Mouse (Mus musculus): ENCODE results near the gene Olfr1402. TPM values are rescaled to one million over a fixed set of nuclear protein-coding genes. Genes with fewer than 3 reads are reported as not detected.
A peak's percentile ranks its signal among the peaks of the same experiment; 100 is the strongest.

The Olfr1402 gene
- not detected in 2 replicates for polyA plus RNA-seq (2016; fragmentation: Nextera tagmentation; extraction: Ambion mirVana)

DNA sequence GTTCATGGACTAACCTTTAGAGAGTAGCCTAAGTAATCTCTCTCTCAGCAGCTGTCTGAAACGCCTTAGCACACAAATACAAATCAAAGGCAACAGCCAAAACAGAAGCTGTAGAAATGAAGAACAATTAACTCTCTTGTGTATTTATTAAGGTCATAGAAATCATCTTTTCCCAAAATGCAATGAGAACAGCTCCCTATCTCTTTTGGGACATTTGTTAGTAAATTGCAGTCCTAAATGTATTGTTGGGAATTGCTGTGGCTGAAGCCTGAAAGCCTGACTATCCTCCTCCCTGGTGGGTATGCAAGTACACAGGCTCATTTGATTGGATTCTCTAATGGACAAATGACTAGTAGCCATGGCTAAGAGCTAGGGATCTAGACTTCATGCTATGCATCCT, at the start of gene Olfr1402:
TSS of gene Olfr1402 (minus strand) at position 101 of the 400 bp plus-strand sequence.
- Histone ChIP-seq H3K4me1 (no peaks in the 10 kb centered on the region), H3K36me3 (no peaks in the 10 kb centered on the region), H3K27me3 (ENCODE audit: low read depth, poor library complexity, severe bottlenecking) (no peaks in the 10 kb centered on the region), H3K27ac (no peak within 1 kb of the TSS), H3K9me3 (replicated peaks) (no peaks in the 10 kb centered on the region), H3K4me3 (no peak within 1 kb of the TSS)
- DNase-seq (ENCODE audit: low spot score), result no peak
- 79% methylated on average over 1 of the region's 1 CpGs for WGBS

DNA sequence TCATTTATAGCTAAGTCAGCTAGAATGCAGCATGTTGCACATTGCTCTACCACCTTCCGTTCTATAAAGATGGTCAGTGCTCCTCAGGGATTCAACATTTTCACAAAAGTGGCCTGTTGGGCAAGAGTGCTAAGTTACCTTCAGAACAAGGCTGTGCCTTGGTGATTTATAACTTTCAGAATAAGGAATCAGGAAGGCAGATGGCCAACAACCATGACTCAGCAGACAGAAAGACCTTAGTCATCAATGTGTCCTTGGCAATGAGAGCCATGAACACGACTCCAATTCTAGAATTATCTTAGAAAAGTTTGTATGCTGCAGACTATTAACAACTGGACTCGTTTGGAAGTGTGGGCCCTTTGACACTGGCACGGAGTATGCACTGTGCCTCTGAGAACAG, 33.5 kb upstream of the Olfr1402 start:
- 89% methylated on average over 4 of the region's 4 CpGs for WGBS
- Histone ChIP-seq H3K9me3 (replicated peaks) (no peaks in the 10 kb centered on the region), H3K27me3 (ENCODE audit: low read depth, poor library complexity, severe bottlenecking) (no peaks in the 10 kb centered on the region), H3K36me3 (no peaks in the 10 kb centered on the region), H3K4me3 (no peak overlapping the region), H3K4me1 (no peaks in the 10 kb centered on the region), H3K27ac (no peak overlapping the region)
- DNase-seq (ENCODE audit: low spot score), result no peak

DNA sequence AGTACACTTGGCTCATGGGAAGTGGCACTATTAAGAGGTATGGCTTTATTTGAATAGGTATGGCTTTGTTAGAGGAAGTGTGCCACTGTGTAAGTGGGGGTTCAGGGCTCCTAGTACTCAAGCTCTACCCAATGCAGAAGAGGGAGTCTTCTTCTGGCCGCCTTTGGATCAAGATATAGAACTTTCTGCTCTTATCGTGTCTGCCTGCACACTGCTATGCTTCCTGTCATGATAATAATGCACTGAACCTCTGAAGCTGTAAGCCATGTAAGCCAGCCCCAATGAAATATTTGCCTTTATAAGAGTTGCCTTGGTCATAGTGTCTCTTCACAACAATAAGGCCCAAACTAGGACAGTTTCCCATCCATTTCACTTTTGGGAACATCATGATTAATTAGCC, 16.8 kb upstream of the Olfr1402 start:
- H3K9me3 ChIP-seq (replicated peaks), result no peaks in the 10 kb centered on the region
- H3K36me3 ChIP-seq, result no peaks in the 10 kb centered on the region
- no peaks in the 10 kb centered on the region for H3K4me1 ChIP-seq
- H3K4me3 ChIP-seq, result no peak overlapping the region
- 91% methylated on average over 2 of the region's 2 CpGs for WGBS
- H3K27ac ChIP-seq, result no peak overlapping the region
- DNase-seq (ENCODE audit: low spot score), result no peak
- no peaks in the 10 kb centered on the region for H3K27me3 ChIP-seq (ENCODE audit: low read depth, poor library complexity, severe bottlenecking)

DNA sequence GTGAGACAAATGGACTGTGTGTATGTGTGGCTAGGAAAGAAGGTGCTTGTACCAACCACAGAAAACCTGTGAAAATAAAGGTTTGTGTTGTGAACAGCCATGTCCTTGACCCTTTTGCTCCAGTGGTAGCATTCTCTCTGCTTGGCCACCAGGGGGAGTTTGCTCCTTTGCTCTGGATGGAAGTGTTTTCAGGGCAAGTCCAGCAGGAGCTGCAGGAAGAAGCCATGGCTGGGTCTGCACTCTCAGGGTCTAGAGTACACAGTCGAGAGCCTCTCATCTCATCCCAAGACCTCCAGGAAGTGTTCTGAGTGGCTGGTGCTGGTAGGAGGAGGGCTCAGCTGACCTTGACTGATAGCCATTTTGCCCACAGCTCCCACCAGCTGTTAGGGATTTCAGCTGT, 27.5 kb downstream of the Olfr1402 start:
- Histone ChIP-seq H3K4me1 (no peaks in the 10 kb centered on the region), H3K27me3 (ENCODE audit: low read depth, poor library complexity, severe bottlenecking) (no peaks in the 10 kb centered on the region), H3K36me3 (no peaks in the 10 kb centered on the region), H3K4me3 (no peak overlapping the region), H3K9me3 (replicated peaks) (no peaks in the 10 kb centered on the region), H3K27ac (no peak overlapping the region)
- WGBS, result 48% methylated on average over 1 of the region's 1 CpGs
- peak; percentile 56 for DNase-seq (ENCODE audit: low spot score)

DNA sequence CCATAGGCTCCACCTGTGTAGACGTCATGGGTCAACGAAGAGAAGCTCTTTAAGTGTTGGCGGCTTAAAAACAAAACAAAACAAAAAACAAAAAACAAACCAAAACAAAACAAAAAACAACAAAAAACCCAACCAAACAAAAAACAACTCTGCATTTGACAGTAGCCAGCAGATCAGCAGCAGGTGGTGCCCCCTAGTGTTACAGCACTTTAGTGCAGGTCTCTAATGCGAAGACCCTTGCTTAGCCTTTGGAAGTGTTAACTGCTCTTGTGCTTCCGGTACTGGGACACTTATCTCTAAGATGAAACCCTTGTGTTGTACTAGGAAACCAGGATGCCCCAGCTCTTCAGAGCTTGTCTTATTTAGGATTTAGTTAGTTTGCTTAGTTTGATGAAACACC, 28.7 kb downstream of the Olfr1402 start:
- no peaks in the 10 kb centered on the region for H3K4me1 ChIP-seq
- no peaks in the 10 kb centered on the region for H3K27me3 ChIP-seq (ENCODE audit: low read depth, poor library complexity, severe bottlenecking)
- 77% methylated on average over 5 of the region's 5 CpGs for WGBS
- no peaks in the 10 kb centered on the region for H3K36me3 ChIP-seq
- no peak overlapping the region for H3K27ac ChIP-seq
- DNase-seq (ENCODE audit: low spot score), result peak; percentile 34
- no peaks in the 10 kb centered on the region for H3K9me3 ChIP-seq (replicated peaks)
- no peak overlapping the region for H3K4me3 ChIP-seq

DNA sequence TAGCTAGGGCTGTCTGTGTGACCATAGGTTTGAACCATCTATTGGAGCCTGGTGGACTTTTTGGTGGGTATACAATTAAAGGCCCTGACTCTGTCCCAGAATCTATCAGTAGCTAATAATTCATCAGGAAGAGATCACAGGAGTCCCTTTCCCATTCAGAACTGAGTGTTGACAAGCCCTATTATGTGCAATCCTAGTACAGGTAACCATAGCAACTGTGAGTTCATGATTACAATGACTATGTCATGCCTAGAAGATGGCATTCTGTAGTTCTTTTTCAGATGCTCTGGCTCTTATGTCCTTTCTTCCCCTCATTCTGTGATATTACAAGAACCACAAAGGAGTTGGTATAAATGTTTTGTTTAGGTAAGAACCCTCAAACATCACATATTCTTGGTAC, 51.4 kb downstream of the Olfr1402 start:
- H3K27me3 ChIP-seq (ENCODE audit: low read depth, poor library complexity, severe bottlenecking), result no peaks in the 10 kb centered on the region
- no peak overlapping the region for H3K4me3 ChIP-seq
- H3K4me1 ChIP-seq, result no peaks in the 10 kb centered on the region
- no peak for DNase-seq (ENCODE audit: low spot score)
- no peaks in the 10 kb centered on the region for H3K9me3 ChIP-seq (replicated peaks)
- no peaks in the 10 kb centered on the region for H3K36me3 ChIP-seq
- no peak overlapping the region for H3K27ac ChIP-seq

DNA sequence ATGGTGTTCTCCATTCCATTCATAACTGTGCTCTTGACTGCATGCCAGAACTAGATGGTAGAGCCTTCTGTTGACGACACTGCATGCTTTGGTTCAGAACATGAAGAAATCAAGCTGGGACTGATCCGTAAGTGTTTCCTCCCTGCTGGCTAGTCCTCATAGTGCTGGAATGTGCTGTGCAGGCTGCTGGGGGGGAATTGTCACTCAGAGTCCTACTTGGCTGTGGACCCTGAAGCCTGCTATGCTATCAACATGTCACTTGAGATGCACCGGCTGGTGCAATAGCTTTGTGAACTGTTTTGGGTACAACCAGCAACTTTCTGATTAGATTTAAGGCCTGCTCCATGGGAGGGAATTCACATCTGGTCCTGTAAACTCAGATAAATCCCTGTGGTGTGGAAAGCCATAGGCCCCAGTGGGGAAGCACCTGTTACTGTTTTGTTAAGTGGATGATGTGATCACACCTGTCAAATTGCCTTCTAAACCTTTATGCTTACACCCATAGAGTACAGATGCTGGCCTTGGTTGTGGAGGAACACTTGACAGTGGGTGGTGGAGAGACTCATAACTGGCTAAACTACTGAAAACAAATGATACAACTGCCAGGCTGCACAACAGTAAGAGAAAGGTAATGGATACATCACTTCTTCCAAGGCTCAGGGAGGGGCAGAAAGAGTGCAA, 58.3 kb downstream of the Olfr1402 start:
- Histone ChIP-seq H3K36me3 (no peaks in the 10 kb centered on the region), H3K9me3 (replicated peaks) (no peaks in the 10 kb centered on the region), H3K4me3 (no peak overlapping the region), H3K27ac (no peak overlapping the region), H3K27me3 (ENCODE audit: low read depth, poor library complexity, severe bottlenecking) (no peaks in the 10 kb centered on the region), H3K4me1 (no peaks in the 10 kb centered on the region)
- 82% methylated on average over 3 of the region's 3 CpGs for WGBS
- DNase-seq (ENCODE audit: low spot score), result no peak

DNA sequence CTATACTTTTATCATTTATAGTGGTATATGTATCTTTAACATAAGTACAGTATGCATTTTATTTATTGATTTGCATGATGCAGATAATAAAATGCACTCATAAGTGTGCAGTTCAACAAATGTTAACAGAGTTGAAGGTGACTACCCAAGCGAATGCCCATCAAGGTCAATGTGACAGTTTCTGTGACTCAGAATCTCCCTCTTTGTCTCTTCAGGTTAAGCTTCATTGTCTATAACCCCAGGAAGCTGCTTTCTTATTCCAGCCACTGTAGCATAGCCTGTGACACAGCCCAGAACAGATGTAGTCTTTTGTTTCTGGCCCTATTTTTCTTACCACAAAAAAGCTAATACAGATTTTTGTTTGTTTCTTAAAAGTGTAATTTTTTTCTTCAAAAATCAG, 63.4 kb downstream of the Olfr1402 start:
- Histone ChIP-seq H3K4me3 (no peak overlapping the region), H3K4me1 (no peaks in the 10 kb centered on the region), H3K36me3 (no peaks in the 10 kb centered on the region), H3K9me3 (replicated peaks) (no peaks in the 10 kb centered on the region), H3K27ac (no peak overlapping the region), H3K27me3 (ENCODE audit: low read depth, poor library complexity, severe bottlenecking) (no peaks in the 10 kb centered on the region)
- WGBS, result 86% methylated on average over 1 of the region's 1 CpGs
- no peak for DNase-seq (ENCODE audit: low spot score)

Other genes starting within 250 kb of the Olfr1402 start
- 63.0 and 74.2 TPM in 2 replicates for gene Bcl9, start 124.1 kb downstream of the Olfr1402 start, polyA plus RNA-seq (2016; fragmentation: Nextera tagmentation; extraction: Ambion mirVana)
- gene Chd1l, start 188.2 kb upstream of the Olfr1402 start, polyA plus RNA-seq (2016; fragmentation: Nextera tagmentation; extraction: Ambion mirVana), result 20.1 and 20.8 TPM in 2 replicates
- 0.30 and 0.73 TPM in 2 replicates for gene Fmo5, start 206.8 kb upstream of the Olfr1402 start, polyA plus RNA-seq (2016; fragmentation: Nextera tagmentation; extraction: Ambion mirVana)
- gene Prkab2, start 236.2 kb upstream of the Olfr1402 start, polyA plus RNA-seq (2016; fragmentation: Nextera tagmentation; extraction: Ambion mirVana), result 4.3 and 5.8 TPM in 2 replicates

Measured in limb, embryonic 10.5 days (tissue).